9 mouse cellular contexts compared by ENCODE assay signal in genomic region chr3:86786280-86786679, GRCm38 (mm10).
DNase-seq lines count a peak whose midpoint lies in the region; ATAC-seq and TF ChIP-seq lines count a peak whose summit lies in the region.
"Had no signal": no experiment of that assay in that cellular context is flagged by ENCODE, and none has a peak within 500 bp of the region (broad histone marks: within the 10 kb centered on the region; RNA-seq: fewer than 3 reads in every experiment).

No protein-coding gene starts in this region.

- 75% methylated on average over 12 of the region's 12 CpGs for WGBS in heart, embryonic 15.5 days
- WGBS in heart, embryonic 11.5 days (ENCODE audit: insufficient replicate concordance) = 78% methylated on average over 12 of the region's 12 CpGs
- 88% methylated on average over 12 of the region's 12 CpGs for WGBS in midbrain, embryonic 16.5 days
- WGBS in midbrain, embryonic 11.5 days = 91% methylated on average over 12 of the region's 12 CpGs
- WGBS in embryonic facial prominence, embryonic 15.5 days = 78% methylated on average over 12 of the region's 12 CpGs
- WGBS in olfactory bulb, adult 2 months = 33% methylated on average over 12 of the region's 12 CpGs

- H3K27ac ChIP-seq in heart, embryonic 15.5 days = peak overlapping the region; percentile 72
- H3K27ac ChIP-seq in heart, embryonic 11.5 days (ENCODE audit: low read depth, low read length) = no peak overlapping the region
- H3K27ac ChIP-seq in midbrain, embryonic 16.5 days (ENCODE audit: low read length) = peak overlapping the region; percentile 38
- no peak overlapping the region for H3K27ac ChIP-seq in midbrain, embryonic 11.5 days (ENCODE audit: low read depth, low read length)
- peak overlapping the region; percentile 67; the same call in 1 of the 2 replicates for H3K27ac ChIP-seq in embryonic facial prominence, embryonic 15.5 days (replicated peaks)
- peak overlapping the region; percentile 76 for H3K27ac ChIP-seq in olfactory bulb, adult 2 months (ENCODE audit: insufficient read depth, low read depth, low read length)
- H3K27ac ChIP-seq: kidney, postnatal 0 days had no signal

- H3K9me3 ChIP-seq in heart, embryonic 15.5 days (replicated peaks) = no peaks in the 10 kb centered on the region
- H3K9me3 ChIP-seq in heart, embryonic 11.5 days (replicated peaks; ENCODE audit: control insufficient read depth, low read length) = no peaks in the 10 kb centered on the region
- H3K9me3 ChIP-seq in midbrain, embryonic 16.5 days (replicated peaks; ENCODE audit: control insufficient read depth, low read length, poor library complexity, severe bottlenecking) = no peaks in the 10 kb centered on the region
- no peaks in the 10 kb centered on the region for H3K9me3 ChIP-seq in midbrain, embryonic 11.5 days (ENCODE audit: control insufficient read depth, low read length)
- no peaks in the 10 kb centered on the region for H3K9me3 ChIP-seq in embryonic facial prominence, embryonic 15.5 days (replicated peaks)
- H3K9me3 ChIP-seq: limb, embryonic 12.5 days had no signal

- ATAC-seq in heart, embryonic 15.5 days (replicated peaks; ENCODE audit: insufficient number of reproducible peaks, insufficient read depth, low FRiP score, low read depth) = no peak
- no peak for ATAC-seq in heart, embryonic 11.5 days (replicated peaks; ENCODE audit: insufficient number of reproducible peaks, low FRiP score, low TSS enrichment)
- no peak for ATAC-seq in midbrain, embryonic 16.5 days
- ATAC-seq in midbrain, embryonic 11.5 days (ENCODE audit: low FRiP score) = no peak
- no peak for ATAC-seq in embryonic facial prominence, embryonic 15.5 days (ENCODE audit: insufficient number of reproducible peaks, low FRiP score, low TSS enrichment, low read depth)

- H3K36me3 ChIP-seq in heart, embryonic 15.5 days = no peaks in the 10 kb centered on the region
- no peaks in the 10 kb centered on the region for H3K36me3 ChIP-seq in heart, embryonic 11.5 days (ENCODE audit: control insufficient read depth, insufficient read depth, low read length)
- H3K36me3 ChIP-seq in midbrain, embryonic 16.5 days (ENCODE audit: control insufficient read depth, insufficient read depth, low read length) = peaks cover 17% of the 10 kb centered on the region
- no peaks in the 10 kb centered on the region; the same call in 1 of the 2 replicates for H3K36me3 ChIP-seq in midbrain, embryonic 11.5 days (ENCODE audit: control insufficient read depth, insufficient read depth, low read length)
- no peaks in the 10 kb centered on the region for H3K36me3 ChIP-seq in embryonic facial prominence, embryonic 15.5 days

- H3K9ac ChIP-seq in heart, embryonic 15.5 days = no peak overlapping the region
- H3K9ac ChIP-seq in heart, embryonic 11.5 days (ENCODE audit: low read depth, low read length) = no peak overlapping the region
- H3K9ac ChIP-seq in midbrain, embryonic 16.5 days (ENCODE audit: low read depth, low read length) = no peak overlapping the region
- no peak overlapping the region for H3K9ac ChIP-seq in midbrain, embryonic 11.5 days (ENCODE audit: low read length)
- no peak overlapping the region for H3K9ac ChIP-seq in embryonic facial prominence, embryonic 15.5 days
- H3K9ac ChIP-seq: limb, embryonic 12.5 days had no signal

- no peak for DNase-seq in midbrain, embryonic 11.5 days (ENCODE audit: low spot score, missing footprints)
- no peak for DNase-seq in layer of hippocampus, adult 9-11 months

- no peak overlapping the region for H3K4me3 ChIP-seq in heart, embryonic 15.5 days
- H3K4me3 ChIP-seq in heart, embryonic 11.5 days (ENCODE audit: low read depth, low read length) = no peak overlapping the region
- no peak overlapping the region for H3K4me3 ChIP-seq in midbrain, embryonic 16.5 days (ENCODE audit: low read depth, low read length)
- no peak overlapping the region for H3K4me3 ChIP-seq in midbrain, embryonic 11.5 days (ENCODE audit: low read depth, low read length)
- H3K4me3 ChIP-seq in embryonic facial prominence, embryonic 15.5 days (replicated peaks) = no peak overlapping the region
- no peak overlapping the region for H3K4me3 ChIP-seq in olfactory bulb, adult 2 months (ENCODE audit: insufficient read depth, low read depth, low read length)
- H3K4me3 ChIP-seq: limb, embryonic 12.5 days had no signal

- TF ChIP-seq POLR2A in olfactory bulb, adult 2 months (IDR thresholded peaks at IDR 0.05; ENCODE audit: insufficient read depth, low read depth, low read length) = no peak

- H3K4me2 ChIP-seq in heart, embryonic 15.5 days = no peak overlapping the region
- H3K4me2 ChIP-seq in heart, embryonic 11.5 days = no peak overlapping the region
- no peak overlapping the region for H3K4me2 ChIP-seq in midbrain, embryonic 16.5 days (ENCODE audit: low read length)
- H3K4me2 ChIP-seq in midbrain, embryonic 11.5 days = no peak overlapping the region
- H3K4me2 ChIP-seq in embryonic facial prominence, embryonic 15.5 days (replicated peaks) = no peak overlapping the region
- H3K4me2 ChIP-seq: limb, embryonic 12.5 days had no signal

- peaks cover 39% of the 10 kb centered on the region for H3K4me1 ChIP-seq in heart, embryonic 15.5 days (replicated peaks)
- peaks cover 24% of the 10 kb centered on the region for H3K4me1 ChIP-seq in heart, embryonic 11.5 days (ENCODE audit: control insufficient read depth, insufficient read depth, low read length)
- peaks cover 9% of the 10 kb centered on the region for H3K4me1 ChIP-seq in midbrain, embryonic 16.5 days (ENCODE audit: control insufficient read depth, insufficient read depth, low read length)
- H3K4me1 ChIP-seq in midbrain, embryonic 11.5 days (ENCODE audit: control insufficient read depth, insufficient read depth, low read length) = peaks cover 11% of the 10 kb centered on the region
- peaks cover 24% of the 10 kb centered on the region for H3K4me1 ChIP-seq in embryonic facial prominence, embryonic 15.5 days
- H3K4me1 ChIP-seq in olfactory bulb, adult 2 months (ENCODE audit: control insufficient read depth, insufficient read depth, low read length) = peaks cover 36% of the 10 kb centered on the region

- H3K27me3 ChIP-seq in heart, embryonic 15.5 days = no peaks in the 10 kb centered on the region
- H3K27me3 ChIP-seq in heart, embryonic 11.5 days (ENCODE audit: control insufficient read depth, insufficient read depth, low read length) = no peaks in the 10 kb centered on the region
- no peaks in the 10 kb centered on the region for H3K27me3 ChIP-seq in midbrain, embryonic 16.5 days (ENCODE audit: control insufficient read depth, insufficient read depth, low read depth, low read length)
- H3K27me3 ChIP-seq in midbrain, embryonic 11.5 days (ENCODE audit: control insufficient read depth, insufficient read depth, low read length) = no peaks in the 10 kb centered on the region
- no peaks in the 10 kb centered on the region for H3K27me3 ChIP-seq in embryonic facial prominence, embryonic 15.5 days
- H3K27me3 ChIP-seq: limb, embryonic 12.5 days had no signal

- no peak for TF ChIP-seq CTCF in olfactory bulb, adult 2 months (IDR thresholded peaks at IDR 0.05; ENCODE audit: insufficient read depth, low read depth, low read length)

Comparison
In these comparisons a context has a peak if more than half of its experiments do, and no peak if none do; other contexts are left out.
1. H3K27ac ChIP-seq: peak in heart, embryonic 15.5 days (single experiment), midbrain, embryonic 16.5 days (single experiment), embryonic facial prominence, embryonic 15.5 days (single experiment) and olfactory bulb, adult 2 months (single experiment); none in heart, embryonic 11.5 days (single experiment) and midbrain, embryonic 11.5 days (single experiment).